Mouse (Mus musculus) testis, adult 2 months (tissue): ENCODE measurements at regions not wholly inside any gene's neighbourhood (a gene's known extent, or its start where the extent isn't known, plus 50 kb on each side); places are given as distances from the start of the nearest gene placed in this dataset.

Source experiments
- H3K27ac ChIP-seq: fragments of 200-500 bp; 2 replicates; pipeline ENCODE4 v1.5.1; 2012; ENCODE audit warnings: low read depth, low read length; ENCODE audit not compliant: control insufficient read depth, insufficient read depth
- H3K27me3 ChIP-seq: fragments of 200-500 bp; 2 replicates; pipeline ENCODE4 v1.6.1; 2012; ENCODE audit warnings: mild to moderate bottlenecking, low read length, moderate library complexity; ENCODE audit not compliant: control insufficient read depth, insufficient read depth
- H3K36me3 ChIP-seq: fragments of 200-500 bp; 2 replicates; pipeline ENCODE4 v1.6.1; 2012; ENCODE audit warnings: mild to moderate bottlenecking, low read length; ENCODE audit not compliant: control insufficient read depth, insufficient read depth
- H3K4me1 ChIP-seq: fragments of 200-500 bp; 2 replicates; pipeline ENCODE4 v1.6.1; 2012; ENCODE audit warnings: low read length; ENCODE audit not compliant: control insufficient read depth, insufficient read depth
- H3K4me3 ChIP-seq: fragments of 200-500 bp; 2 replicates; pipeline ENCODE4 v1.5.1; 2012; ENCODE audit warnings: low read depth, mild to moderate bottlenecking, low read length, moderate library complexity, mixed read lengths; ENCODE audit not compliant: control insufficient read depth
- CTCF ChIP-seq: fragments of 200-500 bp; IDR thresholded peaks from 2 replicates; pipeline ENCODE4 v1.5.1; 2012; ENCODE audit warnings: low read depth, mild to moderate bottlenecking, inconsistent platforms, low read length, moderate library complexity; ENCODE audit not compliant: control insufficient read depth, insufficient read depth, insufficient replicate concordance
- POLR2A ChIP-seq: fragments of 200-500 bp; IDR thresholded peaks from 2 replicates; pipeline ENCODE4 v1.6.1; 2012; ENCODE audit warnings: low read depth, mild to moderate bottlenecking, inconsistent platforms, low read length, moderate library complexity; ENCODE audit not compliant: control insufficient read depth

GRCm38 (mm10) chr5:33511529-33512252 is 77.9 kb upstream of the Nkx1-1 start:
- peak overlapping the region; percentile 49 for H3K4me3 ChIP-seq
- H3K36me3 ChIP-seq, result no peaks in the 10 kb centered on the region
- no peak for TF ChIP-seq CTCF
- H3K27me3 ChIP-seq, result no peaks in the 10 kb centered on the region
- peaks cover 4% of the 10 kb centered on the region; the same call in 1 of the 2 replicates for H3K4me1 ChIP-seq
- H3K27ac ChIP-seq, result no peak overlapping the region

DNA sequence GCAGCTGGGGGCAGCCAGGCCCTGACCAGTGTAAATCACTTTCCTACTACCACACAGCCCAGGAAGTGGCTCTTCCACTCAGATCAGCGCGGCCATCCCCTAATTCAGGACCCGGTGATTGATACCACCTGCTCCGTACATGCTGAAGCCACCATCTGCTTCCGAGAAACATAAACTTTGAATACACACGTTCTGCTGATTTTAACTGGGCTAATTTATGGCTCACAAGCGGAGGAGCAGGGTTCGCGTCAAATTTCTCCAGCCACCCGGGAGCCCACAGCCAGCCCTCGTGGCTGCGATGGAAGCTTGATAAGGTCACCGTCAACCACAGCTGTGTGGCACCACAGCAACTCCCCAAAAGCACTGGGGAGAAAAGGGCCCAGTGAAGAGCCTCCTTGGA is 72.0 kb upstream of the Nkx1-1 start:
- H3K4me3 ChIP-seq, result no peak overlapping the region
- peaks cover 13% of the 10 kb centered on the region for H3K4me1 ChIP-seq
- H3K36me3 ChIP-seq, result no peaks in the 10 kb centered on the region
- no peak overlapping the region for H3K27ac ChIP-seq
- TF ChIP-seq POLR2A (no peak), CTCF (no peak)
- no peaks in the 10 kb centered on the region; the same call in 1 of the 2 replicates for H3K27me3 ChIP-seq

GRCm38 (mm10) chr5:33501735-33502495 is 68.1 kb upstream of the Nkx1-1 start:
- Histone ChIP-seq H3K4me3 (peak overlapping the region; percentile 51), H3K36me3 (no peaks in the 10 kb centered on the region), H3K4me1 (peaks cover 16% of the 10 kb centered on the region), H3K27ac (no peak overlapping the region), H3K27me3 (no peaks in the 10 kb centered on the region; the same call in 1 of the 2 replicates)
- TF ChIP-seq CTCF (no peak), POLR2A (no peak)

GRCm38 (mm10) chr5:33501211-33501610 is 67.4 kb upstream of the Nkx1-1 start:
- H3K4me1 ChIP-seq, result peaks cover 16% of the 10 kb centered on the region
- H3K36me3 ChIP-seq, result no peaks in the 10 kb centered on the region
- H3K4me3 ChIP-seq, result peak overlapping the region; percentile 51
- H3K27me3 ChIP-seq, result no peaks in the 10 kb centered on the region; the same call in 1 of the 2 replicates
- no peak overlapping the region for H3K27ac ChIP-seq
- TF ChIP-seq POLR2A (no peak), CTCF (no peak)

GRCm38 (mm10) chr5:33495900-33496529 is 62.2 kb upstream of the Nkx1-1 start:
- Histone ChIP-seq H3K27ac (no peak overlapping the region), H3K27me3 (no peaks in the 10 kb centered on the region), H3K4me3 (no peak overlapping the region), H3K4me1 (peaks cover 4% of the 10 kb centered on the region), H3K36me3 (no peaks in the 10 kb centered on the region)
- no peak for TF ChIP-seq POLR2A
- peak; percentile 90; the same call in 1 of the 2 replicates for TF ChIP-seq CTCF

DNA sequence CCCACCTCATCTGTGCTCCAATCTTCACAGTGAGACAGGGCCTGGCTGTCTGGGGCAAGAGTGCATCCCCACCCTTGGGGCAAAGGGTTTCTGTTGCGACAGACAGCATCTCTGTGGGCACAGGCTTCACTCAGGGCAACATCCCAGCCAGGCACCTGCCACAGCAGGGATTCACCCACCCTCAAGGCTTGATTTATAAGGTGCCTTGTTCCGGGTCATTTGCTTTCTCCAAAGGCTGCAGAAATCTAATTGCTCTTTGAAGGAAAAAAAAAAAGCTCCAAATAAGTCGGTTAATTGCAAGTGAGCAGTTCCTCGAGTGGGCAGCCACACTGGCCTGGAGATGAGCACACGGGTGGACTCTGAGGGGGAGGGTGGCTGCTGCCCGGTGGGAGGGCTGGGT is 61.5 kb upstream of the Nkx1-1 start:
- Histone ChIP-seq H3K27me3 (no peaks in the 10 kb centered on the region), H3K27ac (no peak overlapping the region), H3K4me3 (no peak overlapping the region), H3K4me1 (no peaks in the 10 kb centered on the region), H3K36me3 (no peaks in the 10 kb centered on the region)
- TF ChIP-seq POLR2A (no peak), CTCF (no peak)

DNA sequence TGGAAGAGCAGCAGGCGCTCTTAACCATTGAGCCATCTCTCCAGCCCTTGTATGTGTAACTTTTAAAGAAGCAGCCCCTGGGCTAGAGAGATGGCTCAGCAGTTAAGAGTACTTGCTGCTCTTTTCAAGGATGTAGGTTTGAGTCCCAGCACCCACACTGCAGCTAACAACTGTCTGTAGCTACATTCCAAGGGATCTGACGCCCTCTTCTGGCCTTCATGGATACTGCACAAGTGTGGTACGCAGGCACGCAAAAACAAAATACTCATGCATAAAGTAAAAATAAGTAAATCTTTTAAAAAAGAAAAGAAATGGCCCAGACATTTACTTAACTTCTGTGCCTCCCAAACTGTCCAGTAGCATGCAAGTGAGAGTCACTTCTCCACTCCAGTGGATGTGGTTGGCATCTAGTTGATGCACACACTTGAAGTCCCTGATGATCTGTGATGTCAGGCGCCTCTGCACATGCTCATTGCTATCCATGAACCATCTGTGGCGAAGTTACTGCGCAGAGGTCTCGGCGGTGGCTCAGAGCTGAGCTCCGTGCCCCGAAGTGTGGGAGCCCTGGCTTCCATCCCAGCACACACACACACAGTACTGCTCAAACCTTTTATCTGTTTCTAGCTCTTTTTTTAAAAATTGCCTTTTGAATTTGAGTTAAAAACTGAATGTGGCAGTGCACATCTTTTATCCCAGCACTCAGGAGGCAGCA is 59.0 kb upstream of the Nkx1-1 start:
- no peaks in the 10 kb centered on the region for H3K27me3 ChIP-seq
- TF ChIP-seq POLR2A (no peak), CTCF (peak; percentile 6; the same call in 1 of the 2 replicates)
- H3K27ac ChIP-seq, result no peak overlapping the region
- no peaks in the 10 kb centered on the region for H3K4me1 ChIP-seq
- H3K4me3 ChIP-seq, result no peak overlapping the region
- H3K36me3 ChIP-seq, result no peaks in the 10 kb centered on the region
